Mouse (Mus musculus): ENCODE measurements around the gene Ly75. TPM values are rescaled to one million over a fixed set of nuclear protein-coding genes. Genes with fewer than 3 reads are reported as not detected.

Ly75 gene
- polyA plus RNA-seq, 1 experiment: 20.8 TPM

GRCm38 (mm10) chr2:60323411-60323810, 59.7 kb downstream of the Ly75 start:
- TF ChIP-seq CTCF (IDR thresholded peaks at IDR 0.05; ENCODE audit: borderline replicate concordance, control insufficient read depth, extremely low read depth, insufficient read depth, low read length, poor library complexity) (no peak), POLR2A (IDR thresholded peaks at IDR 0.05; ENCODE audit: control insufficient read depth, extremely low read depth, insufficient read depth, low read length, poor library complexity) (no peak)
- peak; percentile 14 for DNase-seq
- H3K27ac ChIP-seq (ENCODE audit: control insufficient read depth, insufficient read depth, low read length): no peak overlapping the region
- no peaks in the 10 kb centered on the region for H3K4me1 ChIP-seq (replicated peaks; ENCODE audit: control insufficient read depth, insufficient read depth, low read length)
- peaks cover 6% of the 10 kb centered on the region; the same call in 1 of the 2 replicates for H3K36me3 ChIP-seq (ENCODE audit: control insufficient read depth, insufficient read depth, low read length)
- H3K4me3 ChIP-seq (ENCODE audit: control insufficient read depth, insufficient read depth, low read length): no peak overlapping the region
- no peaks in the 10 kb centered on the region for H3K27me3 ChIP-seq (ENCODE audit: control insufficient read depth, insufficient read depth, low read length)
- WGBS: 83% methylated on average over 5 of the region's 5 CpGs

- Histone ChIP-seq H3K4me3 (ENCODE audit: control insufficient read depth, insufficient read depth, low read length) (no peak overlapping the region), H3K27ac (ENCODE audit: control insufficient read depth, insufficient read depth, low read length) (no peak overlapping the region), H3K36me3 (ENCODE audit: control insufficient read depth, insufficient read depth, low read length) (no peaks in the 10 kb centered on the region; the same call in 1 of the 2 replicates), H3K4me1 (replicated peaks; ENCODE audit: control insufficient read depth, insufficient read depth, low read length) (no peaks in the 10 kb centered on the region), H3K27me3 (ENCODE audit: control insufficient read depth, insufficient read depth, low read length) (no peaks in the 10 kb centered on the region)
- no peak for DNase-seq
- TF ChIP-seq CTCF (IDR thresholded peaks at IDR 0.05; ENCODE audit: borderline replicate concordance, control insufficient read depth, extremely low read depth, insufficient read depth, low read length, poor library complexity) (no peak), POLR2A (IDR thresholded peaks at IDR 0.05; ENCODE audit: control insufficient read depth, extremely low read depth, insufficient read depth, low read length, poor library complexity) (no peak)
- 89% methylated on average over 6 of the region's 6 CpGs for WGBS
These were observed 60.9 kb downstream of the Ly75 start for GRCm38 (mm10) chr2:60322031-60322726.

- H3K27me3 ChIP-seq (ENCODE audit: control insufficient read depth, insufficient read depth, low read length): no peaks in the 10 kb centered on the region
- TF ChIP-seq POLR2A (IDR thresholded peaks at IDR 0.05; ENCODE audit: control insufficient read depth, extremely low read depth, insufficient read depth, low read length, poor library complexity) (no peak), CTCF (IDR thresholded peaks at IDR 0.05; ENCODE audit: borderline replicate concordance, control insufficient read depth, extremely low read depth, insufficient read depth, low read length, poor library complexity) (no peak)
- WGBS: 93% methylated on average over 4 of the region's 4 CpGs
- H3K27ac ChIP-seq (ENCODE audit: control insufficient read depth, insufficient read depth, low read length): no peak overlapping the region
- no peak for DNase-seq
- peaks cover 8% of the 10 kb centered on the region; the same call in 1 of the 2 replicates for H3K36me3 ChIP-seq (ENCODE audit: control insufficient read depth, insufficient read depth, low read length)
- no peak overlapping the region for H3K4me3 ChIP-seq (ENCODE audit: control insufficient read depth, insufficient read depth, low read length)
- no peaks in the 10 kb centered on the region for H3K4me1 ChIP-seq (replicated peaks; ENCODE audit: control insufficient read depth, insufficient read depth, low read length)
These were observed 79.3 kb downstream of the Ly75 start for GRCm38 (mm10) chr2:60303796-60304195.

- 94% methylated on average over 2 of the region's 2 CpGs for WGBS
- Histone ChIP-seq H3K27me3 (ENCODE audit: control insufficient read depth, insufficient read depth, low read length) (no peaks in the 10 kb centered on the region), H3K4me3 (ENCODE audit: control insufficient read depth, insufficient read depth, low read length) (no peak overlapping the region), H3K36me3 (ENCODE audit: control insufficient read depth, insufficient read depth, low read length) (peaks cover 4% of the 10 kb centered on the region; the same call in 1 of the 2 replicates), H3K27ac (ENCODE audit: control insufficient read depth, insufficient read depth, low read length) (no peak overlapping the region), H3K4me1 (replicated peaks; ENCODE audit: control insufficient read depth, insufficient read depth, low read length) (no peaks in the 10 kb centered on the region)
- TF ChIP-seq CTCF (IDR thresholded peaks at IDR 0.05; ENCODE audit: borderline replicate concordance, control insufficient read depth, extremely low read depth, insufficient read depth, low read length, poor library complexity) (no peak), POLR2A (IDR thresholded peaks at IDR 0.05; ENCODE audit: control insufficient read depth, extremely low read depth, insufficient read depth, low read length, poor library complexity) (no peak)
- no peak for DNase-seq
These were observed 83.8 kb downstream of the Ly75 start for GRCm38 (mm10) chr2:60299323-60299722.

GRCm38 (mm10) chr2:60298266-60298665, 84.8 kb downstream of the Ly75 start:
- no peak overlapping the region for H3K4me3 ChIP-seq (ENCODE audit: control insufficient read depth, insufficient read depth, low read length)
- 89% methylated on average over 3 of the region's 3 CpGs for WGBS
- no peak for DNase-seq
- no peak overlapping the region for H3K27ac ChIP-seq (ENCODE audit: control insufficient read depth, insufficient read depth, low read length)
- H3K36me3 ChIP-seq (ENCODE audit: control insufficient read depth, insufficient read depth, low read length): peaks cover 4% of the 10 kb centered on the region; the same call in 1 of the 2 replicates
- H3K27me3 ChIP-seq (ENCODE audit: control insufficient read depth, insufficient read depth, low read length): no peaks in the 10 kb centered on the region
- TF ChIP-seq POLR2A (IDR thresholded peaks at IDR 0.05; ENCODE audit: control insufficient read depth, extremely low read depth, insufficient read depth, low read length, poor library complexity) (no peak), CTCF (IDR thresholded peaks at IDR 0.05; ENCODE audit: borderline replicate concordance, control insufficient read depth, extremely low read depth, insufficient read depth, low read length, poor library complexity) (no peak)
- H3K4me1 ChIP-seq (replicated peaks; ENCODE audit: control insufficient read depth, insufficient read depth, low read length): no peaks in the 10 kb centered on the region

GRCm38 (mm10) chr2:60291381-60291780, 91.7 kb downstream of the Ly75 start:
- no peak overlapping the region for H3K27ac ChIP-seq (ENCODE audit: control insufficient read depth, insufficient read depth, low read length)
- no peak for DNase-seq
- TF ChIP-seq CTCF (IDR thresholded peaks at IDR 0.05; ENCODE audit: borderline replicate concordance, control insufficient read depth, extremely low read depth, insufficient read depth, low read length, poor library complexity): no peak
- TF ChIP-seq POLR2A (IDR thresholded peaks at IDR 0.05; ENCODE audit: control insufficient read depth, extremely low read depth, insufficient read depth, low read length, poor library complexity): no peak
- no peaks in the 10 kb centered on the region for H3K27me3 ChIP-seq (ENCODE audit: control insufficient read depth, insufficient read depth, low read length)
- H3K36me3 ChIP-seq (ENCODE audit: control insufficient read depth, insufficient read depth, low read length): no peaks in the 10 kb centered on the region
- H3K4me3 ChIP-seq (ENCODE audit: control insufficient read depth, insufficient read depth, low read length): no peak overlapping the region
- no peaks in the 10 kb centered on the region for H3K4me1 ChIP-seq (replicated peaks; ENCODE audit: control insufficient read depth, insufficient read depth, low read length)
- WGBS: 98% methylated on average over 4 of the region's 4 CpGs

Measured in thymus, adult 2 months (tissue).